Mouse (Mus musculus) thymus, adult 2 months (tissue): Measurements from ENCODE around the gene Tbl2.

ENCODE experiments used
- CTCF ChIP-seq: fragments of 200-500 bp; IDR thresholded peaks from 2 replicates; pipeline ENCODE4 v1.5.1; 2012; ENCODE audit warnings: mild to moderate bottlenecking, control low read depth, low read length, moderate library complexity, borderline replicate concordance; ENCODE audit not compliant: control insufficient read depth, poor library complexity, insufficient read depth; ENCODE audit errors: extremely low read depth
- POLR2A ChIP-seq: fragments of 200-500 bp; IDR thresholded peaks from 2 replicates; pipeline ENCODE4 v1.6.1; 2012; ENCODE audit warnings: mild to moderate bottlenecking, low read length, control low read depth, moderate library complexity; ENCODE audit not compliant: control insufficient read depth, poor library complexity, insufficient read depth; ENCODE audit errors: extremely low read depth

GRCm38 (mm10) chr5:135120753-135121152 is 28.7 kb upstream of the Tbl2 start:
- TF ChIP-seq POLR2A (no peak), CTCF (no peak)
